Mouse (Mus musculus) midbrain, postnatal 0 days (tissue): ENCODE measurements around the gene Tmem59. TPM values are rescaled to one million over a fixed set of nuclear protein-coding genes. Genes with fewer than 3 reads are reported as not detected.

Source experiments
- ATAC-seq: fragments of 200-750 bp; cut with Nextera tagmentation; 2 replicates; pipeline ENCODE4 v1.8.0; 2017; ENCODE audit warnings: moderate number of reproducible peaks, mild to moderate bottlenecking, moderate TSS enrichment, moderate library complexity; ENCODE audit not compliant: low FRiP score
- DNase-seq: peaks from one replicate; pipeline ENCODE4 v3.0.0-alpha.2; 2015; ENCODE audit warnings: low spot score
- H3K27ac ChIP-seq: fragments of 300-500 bp; sonication (generic); 2 replicates; pipeline ENCODE4 v1.5.1; 2014; ENCODE audit warnings: low read depth, mild to moderate bottlenecking, low read length, mixed read lengths
- H3K27me3 ChIP-seq: fragments of 300-500 bp; sonication (generic); 2 replicates; pipeline ENCODE4 v1.6.1; 2014; ENCODE audit warnings: low read length, control low read depth, mixed read lengths; ENCODE audit not compliant: insufficient read depth
- H3K36me3 ChIP-seq: fragments of 300-500 bp; sonication (generic); 2 replicates; pipeline ENCODE4 v1.6.1; 2014; ENCODE audit warnings: low read length, control low read depth, mixed read lengths; ENCODE audit not compliant: insufficient read depth
- H3K4me1 ChIP-seq: fragments of 300-500 bp; sonication (generic); 2 replicates; pipeline ENCODE4 v1.6.1; 2014; ENCODE audit warnings: mild to moderate bottlenecking, control low read depth, antibody characterized with exemption, low read length, mixed read lengths; ENCODE audit not compliant: insufficient read depth
- H3K4me2 ChIP-seq: fragments of 300-500 bp; sonication (generic); 2 replicates; pipeline ENCODE4 v1.6.1; 2014; ENCODE audit warnings: low read depth, mild to moderate bottlenecking, low read length, mixed read lengths; ENCODE audit not compliant: poor library complexity, severe bottlenecking
- H3K4me3 ChIP-seq: fragments of 300-500 bp; sonication (generic); 2 replicates; pipeline ENCODE4 v1.5.1; 2014; ENCODE audit warnings: low read depth, mild to moderate bottlenecking, low read length, moderate library complexity
- H3K9ac ChIP-seq: fragments of 300-500 bp; sonication (generic); replicated peaks from 2 replicates; pipeline ENCODE4 v1.6.1; 2014; ENCODE audit warnings: mild to moderate bottlenecking, low read length, moderate library complexity, mixed read lengths; ENCODE audit not compliant: poor library complexity, severe bottlenecking
- H3K9me3 ChIP-seq: fragments of 300-500 bp; sonication (generic); 2 replicates; pipeline ENCODE4 v1.6.1; 2016; ENCODE audit warnings: low read length, control low read depth
- CTCF ChIP-seq: IDR thresholded peaks from 2 replicates; pipeline ENCODE4 v1.5.1; 2016; ENCODE audit warnings: antibody characterized with exemption, mild to moderate bottlenecking
- WGBS: fragments of 180-500 bp; shearing (Covaris S2); extraction: QIAGEN DNeasy Blood & Tissue Kit; methylation state at CpG from one replicate; pipeline ENCODE4 v1.1.7; 2014; 5-methylcytosine and 5-hydroxymethylcytosine counted together
- polyA plus RNA-seq: library from polyadenylated mRNA; unstranded; fragments of >200 nt; fragmentation: Nextera tagmentation; extraction: Ambion mirVana; gene quantifications from 2 replicates; pipeline ENCODE4 v1.2.1, GENCODE M21; 2015
- total RNA-seq: library from RNA; depleted of rRNA; stranded (reverse); fragments of >200 nt; gene quantifications from 2 replicates; pipeline ENCODE4 v1.2.3, GENCODE M21; 2014

The Tmem59 gene
- total and polyA plus RNA-seq, 2 experiments from 2014 or later, result 127 to 347 TPM

DNA sequence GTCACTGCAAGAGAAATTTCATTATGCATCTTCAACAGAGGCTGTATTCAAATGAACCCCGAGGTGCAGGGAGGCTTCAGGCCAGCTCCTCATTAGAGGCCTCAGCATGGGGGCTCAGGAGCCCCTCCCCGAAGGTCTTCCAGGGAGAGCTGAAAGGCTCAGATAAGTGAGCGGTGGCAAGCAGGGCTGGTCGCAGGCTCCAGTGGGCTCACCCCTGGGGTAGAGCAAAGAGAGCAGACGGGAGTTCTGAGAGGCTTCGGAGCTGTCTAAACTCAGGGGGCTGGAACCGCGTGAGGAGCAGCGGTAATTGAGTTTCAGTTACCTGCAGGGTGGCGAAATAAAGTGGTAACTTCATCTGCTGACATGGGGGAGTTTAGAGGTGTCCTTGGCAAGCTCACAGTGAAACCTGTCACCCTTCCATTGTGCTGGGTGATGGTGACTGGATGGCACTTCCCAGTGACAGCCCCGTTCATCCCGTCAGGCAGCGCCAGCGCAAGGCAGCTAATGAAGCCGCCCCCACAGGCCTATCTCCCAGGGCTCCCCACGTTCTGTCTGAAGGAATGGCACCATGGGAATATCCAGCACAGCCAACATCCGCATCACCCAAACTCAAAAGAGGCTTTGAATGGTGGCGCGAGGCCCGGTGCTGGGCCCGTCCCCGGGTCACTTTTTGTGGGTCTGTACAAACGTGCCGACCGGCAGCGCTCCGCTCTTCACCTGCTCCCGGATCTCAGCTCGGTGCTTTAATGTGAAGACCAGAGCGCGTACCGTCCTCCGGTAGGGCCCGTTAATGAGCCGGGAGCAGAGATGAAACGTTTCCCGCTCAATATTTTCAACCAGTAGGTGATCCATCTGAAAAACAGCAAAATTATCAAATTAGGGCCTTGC is 39.0 kb upstream of the Tmem59 start:
- Histone ChIP-seq H3K36me3 (no peaks in the 10 kb centered on the region), H3K9me3 (no peaks in the 10 kb centered on the region), H3K9ac (no peak overlapping the region), H3K4me2 (no peak overlapping the region), H3K27ac (peak overlapping the region; percentile 47; the same call in 1 of the 2 replicates), H3K4me3 (no peak overlapping the region), H3K4me1 (peaks cover 4% of the 10 kb centered on the region; the same call in 1 of the 2 replicates), H3K27me3 (no peaks in the 10 kb centered on the region)
- peak; percentile 52 for ATAC-seq
- no peak for TF ChIP-seq CTCF
- DNase-seq, result no peak
- 22% methylated on average over 37 of the region's 37 CpGs for WGBS

DNA sequence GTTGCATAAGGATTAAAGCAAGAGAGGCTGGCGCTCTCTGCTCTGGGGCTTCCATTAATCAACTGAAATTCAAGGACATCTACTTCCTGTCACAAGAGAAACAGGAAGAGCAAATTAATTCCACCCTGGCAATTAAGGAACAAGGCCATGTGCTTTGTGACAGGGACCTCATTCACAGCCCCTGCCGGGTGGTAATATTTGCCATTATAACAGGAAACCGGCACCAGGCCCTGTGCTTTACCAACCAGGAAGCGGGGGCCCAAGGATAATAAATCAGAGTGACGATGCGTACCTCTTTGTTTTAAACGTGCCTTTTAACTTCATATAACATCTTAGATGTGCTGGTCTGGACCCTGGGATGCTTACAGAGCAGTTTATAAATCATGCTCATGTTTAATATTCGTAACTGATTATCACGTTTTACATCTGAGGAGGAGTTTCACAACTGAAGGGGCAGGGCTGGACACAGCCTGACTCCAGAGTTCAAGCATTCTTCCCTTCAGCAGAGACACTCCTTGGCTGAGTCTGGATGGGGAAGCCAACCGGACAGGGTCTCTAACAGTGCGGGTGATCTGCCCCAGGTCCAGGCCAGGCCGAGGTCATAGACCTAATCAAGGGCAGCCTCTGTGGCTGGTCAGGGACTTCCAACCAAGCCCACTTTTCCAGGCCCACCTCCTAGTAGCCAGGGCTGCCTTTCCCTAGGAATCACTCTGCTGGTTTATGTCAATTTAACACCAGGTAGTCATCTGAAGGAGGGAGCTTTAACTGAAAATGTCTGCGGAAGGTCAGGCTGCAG is 38.2 kb upstream of the Tmem59 start:
- WGBS, result 56% methylated on average over 13 of the region's 13 CpGs
- peaks cover 4% of the 10 kb centered on the region; the same call in 1 of the 2 replicates for H3K4me1 ChIP-seq

DNA sequence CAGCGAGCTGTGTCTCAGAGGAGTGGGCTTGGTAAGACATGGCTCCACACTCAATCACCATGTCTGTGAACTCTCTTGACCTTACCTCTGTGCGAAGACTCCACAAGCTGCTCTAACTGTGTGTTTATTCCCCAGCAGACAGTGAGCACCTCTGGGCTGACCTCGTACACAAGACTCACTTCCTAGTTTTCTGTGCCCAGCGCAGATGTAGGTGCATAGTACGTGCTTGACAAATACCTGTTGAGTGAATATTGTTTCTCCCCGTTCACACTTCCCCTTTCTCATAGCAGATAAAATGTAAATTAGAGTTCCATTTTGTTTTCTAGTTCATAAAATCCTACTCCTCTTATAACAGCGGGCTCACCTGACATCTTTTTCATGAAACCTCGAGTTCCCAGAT is 34.7 kb upstream of the Tmem59 start:
- no peak overlapping the region for H3K4me2 ChIP-seq
- H3K27ac ChIP-seq, result no peak overlapping the region
- no peak for TF ChIP-seq CTCF
- no peaks in the 10 kb centered on the region for H3K27me3 ChIP-seq
- 0 out of 2 replicates have a peak, but pooled peaks cover 6% of the 10 kb centered on the region for H3K36me3 ChIP-seq
- 85% methylated on average over 8 of the region's 8 CpGs for WGBS
- peaks cover 4% of the 10 kb centered on the region; the same call in 1 of the 2 replicates for H3K4me1 ChIP-seq
- ATAC-seq, result no peak
- H3K4me3 ChIP-seq, result no peak overlapping the region
- no peak for DNase-seq
- H3K9ac ChIP-seq, result no peak overlapping the region
- no peaks in the 10 kb centered on the region for H3K9me3 ChIP-seq

More for the DNA sequence above, 38.2 kb upstream of the Tmem59 start:
- no peak overlapping the region for H3K9ac ChIP-seq
- no peaks in the 10 kb centered on the region for H3K36me3 ChIP-seq
- TF ChIP-seq CTCF, result no peak
- H3K4me2 ChIP-seq, result no peak overlapping the region
- H3K4me3 ChIP-seq, result no peak overlapping the region
- ATAC-seq (no peak; the same call in 1 of the 2 replicates), DNase-seq (no peak)
- H3K27ac ChIP-seq, result peak overlapping the region; percentile 47
- no peaks in the 10 kb centered on the region for H3K27me3 ChIP-seq
- no peaks in the 10 kb centered on the region for H3K9me3 ChIP-seq

DNA sequence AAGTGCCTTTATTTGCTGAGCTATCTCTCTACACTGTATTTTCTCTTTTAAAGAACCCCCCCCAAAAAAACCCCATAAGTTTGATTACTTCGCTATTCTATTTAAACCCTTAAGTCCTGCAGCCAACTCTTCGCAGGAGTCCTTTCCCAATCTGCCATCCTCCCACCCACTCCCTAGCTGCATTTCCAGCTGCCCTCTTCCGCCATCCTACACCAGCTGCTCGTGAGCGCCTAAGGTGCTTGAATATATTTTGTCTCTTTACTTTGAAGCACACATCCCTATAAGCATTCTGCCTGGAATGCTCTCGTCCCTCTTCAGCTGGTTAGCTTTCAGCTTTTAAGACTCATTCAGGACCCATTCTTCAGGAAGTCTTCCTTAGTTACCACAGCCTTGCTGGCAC is 27.2 kb upstream of the Tmem59 start:
- Histone ChIP-seq H3K9ac (no peak overlapping the region), H3K4me1 (no peaks in the 10 kb centered on the region), H3K27ac (no peak overlapping the region), H3K36me3 (peaks cover 11% of the 10 kb centered on the region; the same call in 1 of the 2 replicates), H3K4me2 (no peak overlapping the region), H3K4me3 (no peak overlapping the region), H3K27me3 (no peaks in the 10 kb centered on the region), H3K9me3 (no peaks in the 10 kb centered on the region)
- ATAC-seq, result no peak
- DNase-seq, result no peak
- no peak for TF ChIP-seq CTCF
- 76% methylated on average over 6 of the region's 6 CpGs for WGBS

GRCm38 (mm10) chr4:107152571-107152970 is 25.6 kb upstream of the Tmem59 start:
- H3K4me3 ChIP-seq, result no peak overlapping the region

More at GRCm38 (mm10) chr4:107152571-107152970, 25.6 kb upstream of the Tmem59 start:
- Histone ChIP-seq H3K9ac (no peak overlapping the region), H3K4me1 (no peaks in the 10 kb centered on the region), H3K27me3 (no peaks in the 10 kb centered on the region), H3K27ac (no peak overlapping the region), H3K9me3 (no peaks in the 10 kb centered on the region), H3K36me3 (peaks cover 5% of the 10 kb centered on the region; the same call in 1 of the 2 replicates), H3K4me2 (no peak overlapping the region)
- ATAC-seq (no peak), DNase-seq (no peak)
- no peak for TF ChIP-seq CTCF
- 78% methylated on average over 8 of the region's 8 CpGs for WGBS
